Mouse (Mus musculus) lung, postnatal 0 days (tissue): ENCODE data around the gene Stk31. TPM values are rescaled to one million over a fixed set of nuclear protein-coding genes. Genes with fewer than 3 reads are reported as not detected.

Experiments
- ATAC-seq: fragments of 200-750 bp; cut with Nextera tagmentation; 2 replicates; pipeline ENCODE4 v1.8.0; 2017; ENCODE audit warnings: moderate library complexity
- DNase-seq: peaks from one replicate; pipeline ENCODE4 v3.0.0-alpha.2; 2016; ENCODE audit warnings: low spot score
- H3K27ac ChIP-seq: fragments of 300-500 bp; sonication (generic); 2 replicates; pipeline ENCODE4 v1.5.1; 2014; ENCODE audit warnings: antibody characterized with exemption, mild to moderate bottlenecking, low read length, mixed read lengths
- H3K27me3 ChIP-seq: fragments of 300-500 bp; sonication (generic); replicated peaks from 2 replicates; pipeline ENCODE4 v1.6.1; 2014; ENCODE audit warnings: low read length, mixed read lengths; ENCODE audit not compliant: insufficient read depth
- H3K36me3 ChIP-seq: fragments of 300-500 bp; sonication (generic); 2 replicates; pipeline ENCODE4 v1.6.1; 2014; ENCODE audit warnings: low read length, mixed read lengths; ENCODE audit not compliant: insufficient read depth
- H3K4me1 ChIP-seq: fragments of 300-500 bp; sonication (generic); 2 replicates; pipeline ENCODE4 v1.6.1; 2014; ENCODE audit warnings: antibody characterized with exemption, low read depth, low read length, mixed read lengths; ENCODE audit not compliant: insufficient read depth
- H3K4me2 ChIP-seq: fragments of 300-500 bp; sonication (generic); replicated peaks from 2 replicates; pipeline ENCODE4 v1.6.1; 2014; ENCODE audit warnings: low read depth, mild to moderate bottlenecking, low read length, moderate library complexity, mixed read lengths
- H3K4me3 ChIP-seq: fragments of 300-500 bp; sonication (generic); 2 replicates; pipeline ENCODE4 v1.5.1; 2014; ENCODE audit warnings: low read depth, low read length
- H3K9ac ChIP-seq: fragments of 300-500 bp; sonication (generic); replicated peaks from 2 replicates; pipeline ENCODE4 v1.6.1; 2014; ENCODE audit warnings: low read depth, mild to moderate bottlenecking
- H3K9me3 ChIP-seq: fragments of 300-500 bp; sonication (generic); 2 replicates; pipeline ENCODE4 v1.6.1; 2016; ENCODE audit warnings: low read length, mixed read lengths
- CTCF ChIP-seq: IDR thresholded peaks from 2 replicates; pipeline ENCODE4 v1.5.1; 2016; ENCODE audit warnings: antibody characterized with exemption, mild to moderate bottlenecking
- EP300 ChIP-seq: IDR thresholded peaks from 2 replicates; pipeline ENCODE4 v1.6.1; 2016; ENCODE audit warnings: antibody characterized with exemption, mild to moderate bottlenecking, control low read depth
- WGBS: fragments of 180-500 bp; shearing (Covaris S2); extraction: QIAGEN DNeasy Blood & Tissue Kit; methylation state at CpG from one replicate; pipeline ENCODE4 v1.1.7; 2014; 5-methylcytosine and 5-hydroxymethylcytosine counted together
- polyA plus RNA-seq: library from polyadenylated mRNA; unstranded; fragments of >200 nt; fragmentation: Nextera tagmentation; extraction: Ambion mirVana; gene quantifications from 2 replicates; pipeline ENCODE4 v1.2.1, GENCODE M21; 2015

The Stk31 gene
- polyA plus RNA-seq, 1 experiment from 2014 or later = not detected

DNA sequence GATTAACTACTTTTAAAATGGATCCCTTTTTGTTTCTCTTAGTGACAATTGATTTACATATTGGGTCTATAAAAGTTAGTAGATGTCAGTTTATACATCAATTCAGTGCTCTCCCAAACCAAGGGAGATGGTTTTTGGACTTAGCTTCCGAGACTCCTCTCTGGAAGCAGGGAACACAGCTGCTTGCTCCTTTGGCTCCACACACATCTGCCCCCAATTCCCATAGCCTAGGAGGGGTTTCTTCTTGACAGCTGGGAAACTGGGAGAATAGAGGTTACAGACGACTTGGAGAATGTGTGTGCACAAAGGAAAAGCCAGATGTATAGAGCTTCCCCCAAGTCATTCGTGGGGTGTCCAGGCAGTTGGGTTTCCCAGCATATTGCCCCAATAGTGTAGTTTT lies 27.2 kb upstream of the Stk31 start:
- Histone ChIP-seq H3K9ac (peak overlapping the region; percentile 66), H3K27ac (peak overlapping the region; percentile 87), H3K4me2 (peak overlapping the region; percentile 71), H3K4me1 (peaks cover 6% of the 10 kb centered on the region; the same call in 1 of the 2 replicates), H3K27me3 (no peaks in the 10 kb centered on the region), H3K36me3 (no peaks in the 10 kb centered on the region), H3K9me3 (no peaks in the 10 kb centered on the region), H3K4me3 (peak overlapping the region; percentile 59)
- no peak for TF ChIP-seq CTCF
- no peak for TF ChIP-seq EP300
- DNase-seq (no peak), ATAC-seq (no peak)
- 30% methylated on average over 3 of the region's 3 CpGs for WGBS

DNA sequence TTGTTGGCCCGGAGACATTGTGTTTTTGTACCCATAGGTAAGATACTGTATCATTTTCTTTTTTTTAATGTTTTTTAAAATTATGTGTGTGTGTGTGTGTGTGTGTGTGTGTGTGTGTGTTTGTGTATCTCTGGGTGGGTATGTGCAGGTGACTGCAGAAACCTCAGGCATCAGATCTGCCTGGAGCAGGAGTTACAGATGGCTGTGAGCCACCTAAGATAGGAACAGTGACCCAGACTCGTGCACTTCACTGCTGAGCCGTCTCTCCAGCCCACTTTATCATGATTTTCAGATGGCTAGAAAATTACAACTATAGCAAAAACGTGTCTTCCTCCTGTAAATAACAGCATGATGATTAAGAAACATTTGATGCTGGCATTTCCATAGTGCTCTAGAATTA lies 22.7 kb upstream of the Stk31 start:
- Histone ChIP-seq H3K4me2 (no peak overlapping the region), H3K9ac (no peak overlapping the region), H3K27me3 (no peaks in the 10 kb centered on the region), H3K9me3 (no peaks in the 10 kb centered on the region), H3K4me3 (no peak overlapping the region), H3K36me3 (no peaks in the 10 kb centered on the region), H3K27ac (no peak overlapping the region), H3K4me1 (peaks cover 6% of the 10 kb centered on the region; the same call in 1 of the 2 replicates)
- DNase-seq (no peak), ATAC-seq (no peak)
- WGBS = 66% methylated on average over 4 of the region's 4 CpGs
- no peak for TF ChIP-seq EP300
- no peak for TF ChIP-seq CTCF

DNA sequence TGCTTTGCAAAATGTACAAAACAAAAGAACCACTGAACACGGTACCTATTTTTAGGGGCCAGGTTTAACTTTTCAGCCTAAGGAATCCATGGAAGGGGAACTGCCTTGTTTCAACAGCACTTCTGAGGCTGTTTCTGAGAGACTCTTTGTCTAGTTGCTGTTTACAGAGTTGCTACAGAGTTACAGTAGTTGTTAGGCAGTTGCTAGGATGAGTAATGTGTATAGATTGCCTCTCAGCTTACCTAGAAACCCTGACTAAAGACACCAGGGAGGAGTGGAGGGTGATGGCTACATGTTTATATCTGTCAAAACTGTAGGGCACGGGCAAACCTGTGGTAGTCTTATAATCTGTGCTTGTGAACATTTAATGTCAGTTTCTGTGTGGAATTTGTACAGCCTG lies 21.5 kb upstream of the Stk31 start:
- TF ChIP-seq CTCF (no peak), EP300 (peak; percentile 92)
- ATAC-seq (peak; percentile 92), DNase-seq (peak; percentile 87)
- H3K27me3 ChIP-seq = no peaks in the 10 kb centered on the region
- H3K9me3 ChIP-seq = no peaks in the 10 kb centered on the region
- H3K9ac ChIP-seq = no peak overlapping the region; the same call in 1 of the 2 replicates
- no peak overlapping the region for H3K4me3 ChIP-seq
- no peak overlapping the region for H3K4me2 ChIP-seq
- H3K36me3 ChIP-seq = no peaks in the 10 kb centered on the region
- whole genome bisulfite sequencing = 41% methylated on average over 2 of the region's 2 CpGs
- H3K27ac ChIP-seq = peak overlapping the region; percentile 43; the same call in 1 of the 2 replicates
- no peaks in the 10 kb centered on the region; the same call in 1 of the 2 replicates for H3K4me1 ChIP-seq

DNA sequence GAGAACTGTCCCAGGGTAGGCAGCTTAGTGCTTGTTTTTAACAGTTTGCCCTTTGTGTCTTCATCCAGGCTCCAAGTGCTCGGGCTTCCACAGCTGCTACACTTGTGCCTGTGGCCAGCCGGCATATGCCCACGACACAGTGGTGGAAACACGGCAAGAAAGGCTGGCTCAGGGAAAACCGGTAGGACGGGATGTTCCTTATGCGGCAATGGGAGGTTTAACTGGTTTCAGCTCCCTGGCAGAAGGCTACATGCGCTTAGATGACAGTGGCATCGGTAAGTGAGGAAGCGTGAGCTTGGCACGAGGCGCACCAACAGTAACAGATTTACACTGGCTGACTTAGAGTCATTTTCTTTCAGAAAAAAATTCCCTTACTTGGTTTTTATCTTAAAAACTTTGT lies 17.1 kb upstream of the Stk31 start:
- Histone ChIP-seq H3K36me3 (no peaks in the 10 kb centered on the region), H3K9me3 (no peaks in the 10 kb centered on the region), H3K4me1 (no peaks in the 10 kb centered on the region; the same call in 1 of the 2 replicates), H3K4me2 (no peak overlapping the region), H3K27ac (no peak overlapping the region), H3K9ac (no peak overlapping the region), H3K4me3 (no peak overlapping the region), H3K27me3 (no peaks in the 10 kb centered on the region)
- WGBS = 41% methylated on average over 12 of the region's 12 CpGs
- TF ChIP-seq CTCF (no peak), EP300 (no peak)
- DNase-seq (peak; percentile 32), ATAC-seq (no peak)

DNA sequence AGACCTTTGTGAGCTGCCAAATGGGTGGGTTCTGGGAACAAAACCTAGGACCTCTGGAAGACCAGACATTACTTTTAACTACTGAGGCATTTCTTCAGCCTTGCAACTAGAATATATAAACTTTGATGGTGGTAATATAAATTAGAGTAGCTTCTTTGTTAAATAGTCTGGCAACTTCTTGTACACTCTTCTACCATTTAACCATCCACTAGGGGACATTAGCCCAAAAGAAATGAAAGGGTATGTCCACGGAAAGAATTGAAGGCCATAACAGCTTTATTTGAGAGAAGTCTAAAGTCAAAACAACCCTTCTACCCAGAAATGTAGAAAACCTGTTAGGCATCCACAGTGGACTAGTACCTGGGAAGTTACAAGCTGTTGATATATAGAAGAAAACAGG lies 1.1 kb upstream of the Stk31 start:
- H3K27ac ChIP-seq = no peak overlapping the region
- H3K4me1 ChIP-seq = no peaks in the 10 kb centered on the region
- no peak overlapping the region for H3K9ac ChIP-seq
- whole genome bisulfite sequencing = 73% methylated on average over 1 of the region's 1 CpGs
- H3K9me3 ChIP-seq = no peaks in the 10 kb centered on the region
- ATAC-seq = no peak
- H3K4me2 ChIP-seq = no peak overlapping the region
- DNase-seq = no peak
- H3K4me3 ChIP-seq = no peak overlapping the region
- H3K27me3 ChIP-seq = no peaks in the 10 kb centered on the region
- no peaks in the 10 kb centered on the region for H3K36me3 ChIP-seq
- TF ChIP-seq CTCF (no peak), EP300 (no peak)

DNA sequence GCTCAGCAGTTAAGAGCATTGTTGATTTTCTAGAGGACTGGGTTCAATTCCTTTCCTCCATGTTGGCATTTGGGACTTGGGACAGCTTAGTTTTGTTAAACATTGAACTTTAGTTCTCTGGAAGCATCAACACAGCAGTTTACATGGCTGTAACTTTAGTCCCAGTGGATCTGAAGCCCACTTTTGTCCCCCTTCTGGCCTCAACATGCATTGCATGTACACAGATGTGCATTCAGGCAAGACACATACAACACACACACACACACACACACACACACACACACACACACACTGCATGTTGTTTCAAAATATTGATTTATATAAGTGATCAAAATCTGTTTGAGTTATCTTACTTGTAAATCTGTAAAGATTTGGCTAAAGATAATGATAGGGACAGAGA lies 2.1 kb downstream of the Stk31 start:
- Histone ChIP-seq H3K9ac (no peak overlapping the region), H3K36me3 (no peaks in the 10 kb centered on the region), H3K4me3 (no peak overlapping the region), H3K9me3 (no peaks in the 10 kb centered on the region), H3K27me3 (no peaks in the 10 kb centered on the region), H3K4me1 (no peaks in the 10 kb centered on the region), H3K27ac (no peak overlapping the region), H3K4me2 (no peak overlapping the region)
- DNase-seq (peak; percentile 49), ATAC-seq (no peak)
- TF ChIP-seq EP300 = no peak
- TF ChIP-seq CTCF = peak; percentile 61

DNA sequence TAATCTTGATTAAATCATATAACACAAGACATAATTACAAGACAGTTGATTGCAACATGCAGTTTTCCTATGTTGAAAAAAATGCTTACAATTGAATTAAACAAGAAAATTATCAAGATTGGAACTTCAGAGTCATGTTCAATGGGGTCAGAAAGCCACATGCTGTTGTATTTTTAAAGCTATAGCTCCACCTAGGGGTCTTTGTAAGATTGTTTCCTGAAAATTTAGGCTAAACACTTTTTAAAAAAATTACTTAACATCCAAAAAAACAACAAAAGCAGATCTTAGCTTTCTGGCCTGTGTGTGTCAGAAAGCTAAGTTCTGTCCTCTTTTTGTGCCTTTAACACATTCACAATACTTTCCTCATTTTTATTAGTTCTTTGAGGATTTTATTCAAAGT lies 3.0 kb downstream of the Stk31 start:
- Histone ChIP-seq H3K4me2 (no peak overlapping the region), H3K9ac (no peak overlapping the region), H3K4me3 (no peak overlapping the region), H3K9me3 (no peaks in the 10 kb centered on the region), H3K4me1 (no peaks in the 10 kb centered on the region), H3K36me3 (no peaks in the 10 kb centered on the region), H3K27me3 (no peaks in the 10 kb centered on the region), H3K27ac (no peak overlapping the region)
- peak; percentile 88 for DNase-seq
- TF ChIP-seq CTCF (peak; percentile 63), EP300 (0 out of 2 replicates have a peak, but pooled peaks have one; percentile 35)
- ATAC-seq = no peak
